In genomic region chr12:77098821-77099220, GRCm38 (mm10) we compare ENCODE assay signal across 28 mouse cellular contexts.
DNase-seq lines count a peak whose midpoint lies in the region; ATAC-seq lines count a peak whose summit lies in the region.
"Had no signal": no experiment of that assay in that cellular context is flagged by ENCODE, and none has a peak within 500 bp of the region (broad histone marks: within the 10 kb centered on the region; RNA-seq: fewer than 3 reads in every experiment).

No protein-coding gene starts in this region.

- no peak overlapping the region for H3K27ac ChIP-seq in hindbrain, embryonic 13.5 days
- H3K27ac ChIP-seq: embryonic facial prominence, embryonic 13.5 days; forebrain, embryonic 10.5 days; forebrain, embryonic 15.5 days; hindbrain, embryonic 12.5 days; liver, embryonic 14.5 days had no signal

- no peak overlapping the region for H3K4me2 ChIP-seq in hindbrain, embryonic 13.5 days
- H3K4me2 ChIP-seq: embryonic facial prominence, embryonic 13.5 days; forebrain, embryonic 15.5 days; heart, embryonic 11.5 days; hindbrain, embryonic 12.5 days had no signal

- H3K9me3 ChIP-seq in hindbrain, embryonic 13.5 days = no peaks in the 10 kb centered on the region
- H3K9me3 ChIP-seq: embryonic facial prominence, embryonic 13.5 days; forebrain, embryonic 10.5 days; forebrain, embryonic 15.5 days; hindbrain, embryonic 12.5 days had no signal

- H3K4me3 ChIP-seq in hindbrain, embryonic 13.5 days = no peak overlapping the region
- H3K4me3 ChIP-seq: embryonic facial prominence, embryonic 13.5 days; forebrain, embryonic 10.5 days; forebrain, embryonic 15.5 days; hindbrain, embryonic 12.5 days had no signal

- intact Hi-C loops in left cerebral cortex, postnatal 10 days (cut with DNase I) = no loop called here

- peak; percentile 48 for DNase-seq in left cerebral cortex, adult 11 months (ENCODE audit: low spot score)
- DNase-seq in left cerebral cortex, postnatal 10 days (ENCODE audit: extremely low spot score in 1 of 2, low spot score in 2 of 2) = no peak
- DNase-seq in brain, adult 2 months (ENCODE audit: low read depth, low spot score) = peak; percentile 87
- DNase-seq in frontal cortex, postnatal 36 days (ENCODE audit: low spot score in 2 of 2) = peak; percentile 48 to 75
- DNase-seq in right cerebral cortex, postnatal 36 days (ENCODE audit: low spot score in 2 of 2) = peak; percentile 32 to 76
- no peak for DNase-seq in kidney, postnatal 25 days
- DNase-seq: adrenal gland, postnatal 10 days; cerebellum, adult 11-12 months; cerebellum, postnatal 10 days; gastrocnemius, postnatal 14 days; heart, postnatal 36 days; kidney, adult 8-10 months; kidney, postnatal 14 days; liver; lung, adult 2 months; lung, postnatal 10 days; midbrain, embryonic 14.5 days; thymus, adult 18-20 months; thymus, postnatal 36 days had no signal

- H3K4me1 ChIP-seq in hindbrain, embryonic 13.5 days (replicated peaks) = no peaks in the 10 kb centered on the region
- H3K4me1 ChIP-seq: embryonic facial prominence, embryonic 13.5 days; forebrain, embryonic 10.5 days; forebrain, embryonic 15.5 days; hindbrain, embryonic 12.5 days had no signal

- H3K27me3 ChIP-seq in hindbrain, embryonic 13.5 days = no peaks in the 10 kb centered on the region
- H3K27me3 ChIP-seq: embryonic facial prominence, embryonic 13.5 days; forebrain, embryonic 15.5 days; hindbrain, embryonic 12.5 days; Patski had no signal

- no peak for ATAC-seq in hindbrain, embryonic 13.5 days (ENCODE audit: low FRiP score)
- ATAC-seq: forebrain, embryonic 15.5 days; intestine, embryonic 16.5 days; Patski had no signal

- H3K36me3 ChIP-seq in hindbrain, embryonic 13.5 days = no peaks in the 10 kb centered on the region
- H3K36me3 ChIP-seq: embryonic facial prominence, embryonic 13.5 days; forebrain, embryonic 10.5 days; forebrain, embryonic 15.5 days; hindbrain, embryonic 12.5 days had no signal

- no peak overlapping the region for H3K9ac ChIP-seq in hindbrain, embryonic 13.5 days
- H3K9ac ChIP-seq: embryonic facial prominence, embryonic 13.5 days; forebrain, embryonic 15.5 days; hindbrain, embryonic 12.5 days; liver, embryonic 14.5 days had no signal

- 95% methylated on average over 4 of the region's 4 CpGs for WGBS in hindbrain, embryonic 13.5 days

Comparison
In these comparisons a context has a peak if more than half of its experiments do, and no peak if none do; other contexts are left out.
1. DNase-seq: peak in left cerebral cortex, adult 11 months (single experiment), brain, adult 2 months (single experiment), frontal cortex, postnatal 36 days (2 of 2) and right cerebral cortex, postnatal 36 days (2 of 2); none in left cerebral cortex, postnatal 10 days (0 of 2) and kidney, postnatal 25 days (0 of 2).